Mouse (Mus musculus): ENCODE results near the gene Lypd6b.

GRCm38 (mm10) chr2:49739046-49739445 is 48.4 kb upstream of the Lypd6b start:
- TF ChIP-seq EP300 (IDR thresholded peaks at IDR 0.05; ENCODE audit: low read depth) (no peak), CTCF (IDR thresholded peaks at IDR 0.05; ENCODE audit: low read depth) (no peak)

All from heart, postnatal 0 days (tissue).